Mouse (Mus musculus) MEL (cell line): ENCODE data around the gene Sox5.

ENCODE experiments used
- POLR2A ChIP-seq, 2 experiments: IDR thresholded peaks; 2 replicates each; pipeline ENCODE4 v1.6.1; 2011 to 2012; ENCODE audit warnings: low read length in 2 of 2, mild to moderate bottlenecking in 2 of 2, control low read depth in 1 of 2, improper control_type of control experiment in 1 of 2, low read depth in 1 of 2, moderate library complexity in 1 of 2; ENCODE audit not compliant: control insufficient read depth in 1 of 2, insufficient read depth in 1 of 2, poor library complexity in 1 of 2
- TAL1 ChIP-seq: IDR thresholded peaks from 2 replicates; pipeline ENCODE4 v1.6.1; 2012; ENCODE audit warnings: mild to moderate bottlenecking, inconsistent platforms, low read length, moderate library complexity, mixed read lengths
- USF1 ChIP-seq: IDR thresholded peaks from 2 replicates; pipeline ENCODE4 v1.6.1; 2014; ENCODE audit warnings: low read depth, mild to moderate bottlenecking, inconsistent platforms, low read length, improper control_type of control experiment, moderate library complexity

DNA sequence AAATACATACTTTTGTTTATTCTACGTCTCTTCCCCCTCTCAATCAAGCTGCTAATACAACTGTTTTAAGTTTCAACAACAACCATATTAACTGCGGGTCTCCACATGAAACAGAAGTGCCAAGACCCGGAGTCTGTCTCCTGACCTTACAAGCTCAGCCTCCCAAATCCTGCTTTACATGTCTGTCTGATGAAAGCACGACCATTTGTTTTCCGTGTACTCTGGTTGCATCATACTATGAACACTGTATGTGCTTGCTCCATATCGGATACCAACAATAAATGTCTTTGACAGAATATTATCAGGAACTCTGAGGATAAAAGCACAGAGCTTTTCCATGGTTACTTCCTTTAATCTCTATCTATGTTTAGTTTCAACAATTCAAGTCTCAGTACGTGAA is 516.8 kb downstream of the Sox5 start:
- TF ChIP-seq TAL1 (no peak), POLR2A (IDR thresholded peaks at IDR 0.05; ENCODE audit: control insufficient read depth in 1 of 2, insufficient read depth in 1 of 2, low read depth in 1 of 2, low read length in 2 of 2, poor library complexity in 1 of 2) (no peak), USF1 (no peak)
